Mouse (Mus musculus) kidney, embryonic 15.5 days (tissue): ENCODE data around the gene Gramd2. TPM values are rescaled to one million over a fixed set of nuclear protein-coding genes. Genes with fewer than 3 reads are reported as not detected.

Source experiments
- ATAC-seq: fragments of 200-750 bp; cut with Nextera tagmentation; replicated peaks from 2 replicates; pipeline ENCODE4 v1.8.0; 2017; ENCODE audit warnings: moderate TSS enrichment; ENCODE audit not compliant: low FRiP score
- H3K27ac ChIP-seq: fragments of 300-500 bp; sonication (generic); 2 replicates; pipeline ENCODE4 v1.5.1; 2015; ENCODE audit warnings: mild to moderate bottlenecking, inconsistent platforms
- H3K27me3 ChIP-seq: fragments of 300-500 bp; sonication (generic); 2 replicates; pipeline ENCODE4 v1.6.1; 2015; ENCODE audit warnings: inconsistent platforms
- H3K36me3 ChIP-seq: fragments of 300-500 bp; sonication (generic); 2 replicates; pipeline ENCODE4 v1.6.1; 2015; ENCODE audit warnings: inconsistent platforms
- H3K4me1 ChIP-seq: fragments of 300-500 bp; sonication (generic); 2 replicates; pipeline ENCODE4 v1.6.1; 2015; ENCODE audit warnings: inconsistent platforms
- H3K4me2 ChIP-seq: fragments of 300-500 bp; sonication (generic); 2 replicates; pipeline ENCODE4 v1.6.1; 2015; ENCODE audit warnings: moderate library complexity, mild to moderate bottlenecking, inconsistent platforms
- H3K4me3 ChIP-seq: fragments of 300-500 bp; sonication (generic); replicated peaks from 2 replicates; pipeline ENCODE4 v1.5.1; 2015; ENCODE audit warnings: mild to moderate bottlenecking, inconsistent platforms
- H3K9ac ChIP-seq: fragments of 300-500 bp; sonication (generic); 2 replicates; pipeline ENCODE4 v1.6.1; 2015; ENCODE audit warnings: mild to moderate bottlenecking, inconsistent platforms
- H3K9me3 ChIP-seq: fragments of 300-500 bp; sonication (generic); replicated peaks from 2 replicates; pipeline ENCODE4 v1.6.1; 2016; ENCODE audit warnings: inconsistent platforms
- WGBS: fragments of 180-500 bp; shearing (Covaris S2); methylation state at CpG from one replicate; pipeline ENCODE4 v1.1.7; 2015; ENCODE audit warnings: mixed read lengths; 5-methylcytosine and 5-hydroxymethylcytosine counted together
- polyA plus RNA-seq: library from polyadenylated mRNA; unstranded; fragments of >200 nt; fragmentation: Nextera tagmentation; extraction: Ambion mirVana; gene quantifications from 2 replicates; pipeline ENCODE4 v1.2.1, GENCODE M21; 2015

Gene Gramd2
- polyA plus RNA-seq, 1 experiment from 2014 or later, result 0.95 TPM

GRCm38 (mm10) chr9:59731136-59731535 lies 51.2 kb downstream of the Gramd2 start:
- Histone ChIP-seq H3K36me3 (no peaks in the 10 kb centered on the region), H3K4me2 (no peak overlapping the region), H3K4me1 (peaks cover 15% of the 10 kb centered on the region), H3K27ac (no peak overlapping the region), H3K27me3 (no peaks in the 10 kb centered on the region), H3K4me3 (no peak overlapping the region), H3K9ac (no peak overlapping the region), H3K9me3 (no peaks in the 10 kb centered on the region)
- no peak for ATAC-seq
- WGBS, result 87% methylated on average over 5 of the region's 5 CpGs

- H3K36me3 ChIP-seq, result 0 out of 2 replicates have a peak, but pooled peaks cover 9% of the 10 kb centered on the region
- H3K27ac ChIP-seq, result no peak overlapping the region
- no peak overlapping the region for H3K9ac ChIP-seq
- ATAC-seq, result no peak
- no peak overlapping the region for H3K4me2 ChIP-seq
- H3K27me3 ChIP-seq, result no peaks in the 10 kb centered on the region
- H3K9me3 ChIP-seq, result no peaks in the 10 kb centered on the region
- H3K4me1 ChIP-seq, result peaks cover 2% of the 10 kb centered on the region; the same call in 1 of the 2 replicates
- H3K4me3 ChIP-seq, result no peak overlapping the region
- 70% methylated on average over 6 of the region's 6 CpGs for WGBS
These were observed 53.1 kb downstream of the Gramd2 start for GRCm38 (mm10) chr9:59733075-59733474.

- no peak for ATAC-seq
- Histone ChIP-seq H3K9ac (no peak overlapping the region), H3K9me3 (no peaks in the 10 kb centered on the region), H3K4me2 (no peak overlapping the region), H3K4me1 (0 out of 2 replicates have a peak, but pooled peaks cover under 1% of the 10 kb centered on the region), H3K36me3 (0 out of 2 replicates have a peak, but pooled peaks cover 9% of the 10 kb centered on the region), H3K4me3 (no peak overlapping the region), H3K27me3 (no peaks in the 10 kb centered on the region), H3K27ac (no peak overlapping the region)
- 48% methylated on average over 4 of the region's 4 CpGs for WGBS
These were observed 55.5 kb downstream of the Gramd2 start for GRCm38 (mm10) chr9:59735394-59735793.

GRCm38 (mm10) chr9:59740593-59740992 lies 60.6 kb downstream of the Gramd2 start:
- Histone ChIP-seq H3K27me3 (no peaks in the 10 kb centered on the region), H3K36me3 (0 out of 2 replicates have a peak, but pooled peaks cover 14% of the 10 kb centered on the region), H3K9ac (no peak overlapping the region), H3K9me3 (no peaks in the 10 kb centered on the region), H3K27ac (0 out of 2 replicates have a peak overlapping the region, but pooled peaks have one; percentile 41), H3K4me2 (no peak overlapping the region), H3K4me1 (0 out of 2 replicates have a peak, but pooled peaks cover 2% of the 10 kb centered on the region), H3K4me3 (no peak overlapping the region)
- WGBS, result 62% methylated on average over 2 of the region's 2 CpGs
- 0 out of 2 replicates have a peak, but pooled peaks have one; percentile 49 for ATAC-seq

GRCm38 (mm10) chr9:59743903-59744302 lies 64.0 kb downstream of the Gramd2 start:
- 96% methylated on average over 3 of the region's 3 CpGs for WGBS
- Histone ChIP-seq H3K9ac (no peak overlapping the region), H3K27me3 (no peaks in the 10 kb centered on the region), H3K4me1 (peaks cover 7% of the 10 kb centered on the region), H3K4me3 (no peak overlapping the region), H3K9me3 (no peaks in the 10 kb centered on the region), H3K27ac (no peak overlapping the region), H3K4me2 (no peak overlapping the region), H3K36me3 (0 out of 2 replicates have a peak, but pooled peaks cover 5% of the 10 kb centered on the region)
- ATAC-seq, result no peak

- H3K27ac ChIP-seq, result no peak overlapping the region
- no peaks in the 10 kb centered on the region for H3K27me3 ChIP-seq
- H3K4me2 ChIP-seq, result no peak overlapping the region
- no peak for ATAC-seq
- H3K9ac ChIP-seq, result no peak overlapping the region
- H3K4me1 ChIP-seq, result peaks cover 19% of the 10 kb centered on the region
- no peaks in the 10 kb centered on the region for H3K9me3 ChIP-seq
- H3K4me3 ChIP-seq, result no peak overlapping the region
- 0 out of 2 replicates have a peak, but pooled peaks cover 5% of the 10 kb centered on the region for H3K36me3 ChIP-seq
- 84% methylated on average over 2 of the region's 2 CpGs for WGBS
These were observed 68.4 kb downstream of the Gramd2 start for GRCm38 (mm10) chr9:59748387-59748786.

GRCm38 (mm10) chr9:59748969-59749368 lies 69.0 kb downstream of the Gramd2 start:
- Histone ChIP-seq H3K27ac (peak overlapping the region; percentile 71), H3K9ac (no peak overlapping the region), H3K9me3 (no peaks in the 10 kb centered on the region), H3K4me3 (0 out of 2 replicates have a peak overlapping the region, but pooled peaks have one; percentile 10), H3K27me3 (no peaks in the 10 kb centered on the region), H3K4me1 (peaks cover 19% of the 10 kb centered on the region), H3K4me2 (peak overlapping the region; percentile 69; the same call in 1 of the 2 replicates), H3K36me3 (0 out of 2 replicates have a peak, but pooled peaks cover under 1% of the 10 kb centered on the region)
- 66% methylated on average over 11 of the region's 11 CpGs for WGBS
- ATAC-seq, result no peak

GRCm38 (mm10) chr9:59749581-59750265 lies 69.8 kb downstream of the Gramd2 start:
- peak overlapping the region; percentile 97 for H3K27ac ChIP-seq

GRCm38 (mm10) chr9:59750267-59751065 lies 70.5 kb downstream of the Gramd2 start, which contains the start of the genes Senp8 and Myo9a:
Senp8 (minus strand) TSS chr9:59750710.
Myo9a (plus strand) TSS chr9:59750896.
- H3K27ac ChIP-seq, result peak within 1 kb of the TSS; percentile 97
- peak within 1 kb of the TSS; percentile 77 for H3K4me3 ChIP-seq
- no peaks in the 10 kb centered on the region for H3K36me3 ChIP-seq
- no peaks in the 10 kb centered on the region for H3K27me3 ChIP-seq
- peak within 1 kb of the TSS; percentile 72 for H3K4me2 ChIP-seq
- no peaks in the 10 kb centered on the region for H3K9me3 ChIP-seq
- peaks cover 19% of the 10 kb centered on the region for H3K4me1 ChIP-seq
- ATAC-seq, result peak; percentile 95
- peak within 1 kb of the TSS; percentile 69 for H3K9ac ChIP-seq
- WGBS, result under 1% methylated on average over 51 of the region's 59 CpGs

More at GRCm38 (mm10) chr9:59749581-59750265, 69.8 kb downstream of the Gramd2 start:
- Histone ChIP-seq H3K4me2 (peak overlapping the region; percentile 69), H3K4me1 (peaks cover 19% of the 10 kb centered on the region), H3K27me3 (no peaks in the 10 kb centered on the region), H3K36me3 (no peaks in the 10 kb centered on the region), H3K9me3 (no peaks in the 10 kb centered on the region), H3K4me3 (peak overlapping the region; percentile 77), H3K9ac (peak overlapping the region; percentile 42)
- no peak for ATAC-seq
- WGBS, result 30% methylated on average over 12 of the region's 12 CpGs

- ATAC-seq, result peak; percentile 96
These were observed 71.2 kb downstream of the Gramd2 start for GRCm38 (mm10) chr9:59751066-59751581.

GRCm38 (mm10) chr9:59751966-59752365 lies 72.0 kb downstream of the Gramd2 start:
- ATAC-seq, result no peak

More at GRCm38 (mm10) chr9:59751066-59751581, 71.2 kb downstream of the Gramd2 start:
- Histone ChIP-seq H3K4me1 (peaks cover 19% of the 10 kb centered on the region), H3K4me3 (peak overlapping the region; percentile 77), H3K4me2 (peak overlapping the region; percentile 72), H3K9ac (peak overlapping the region; percentile 69), H3K27me3 (no peaks in the 10 kb centered on the region), H3K9me3 (no peaks in the 10 kb centered on the region), H3K36me3 (no peaks in the 10 kb centered on the region), H3K27ac (peak overlapping the region; percentile 97)
- WGBS, result under 1% methylated on average over 46 of the region's 49 CpGs

More at GRCm38 (mm10) chr9:59751966-59752365, 72.0 kb downstream of the Gramd2 start:
- peak overlapping the region; percentile 77 for H3K4me3 ChIP-seq
- peaks cover 22% of the 10 kb centered on the region for H3K4me1 ChIP-seq
- H3K9ac ChIP-seq, result peak overlapping the region; percentile 69
- peak overlapping the region; percentile 72 for H3K4me2 ChIP-seq
- no peaks in the 10 kb centered on the region for H3K9me3 ChIP-seq
- 0% methylated on average over 2 of the region's 2 CpGs for WGBS
- H3K27me3 ChIP-seq, result no peaks in the 10 kb centered on the region
- peak overlapping the region; percentile 97; the same call in 1 of the 2 replicates for H3K27ac ChIP-seq
- H3K36me3 ChIP-seq, result no peaks in the 10 kb centered on the region
